Mouse (Mus musculus) retina, postnatal 1 day (tissue): ENCODE measurements at regions not wholly inside any gene's neighbourhood (a gene's known extent, or its start where the extent isn't known, plus 50 kb on each side); places are given as distances from the start of the nearest gene placed in this dataset.
A peak's percentile ranks its signal among the peaks of the same experiment; 100 is the strongest.

ENCODE experiments used
- DNase-seq: peaks from one replicate; pipeline ENCODE4 v3.0.0-alpha.2; 2012

DNA sequence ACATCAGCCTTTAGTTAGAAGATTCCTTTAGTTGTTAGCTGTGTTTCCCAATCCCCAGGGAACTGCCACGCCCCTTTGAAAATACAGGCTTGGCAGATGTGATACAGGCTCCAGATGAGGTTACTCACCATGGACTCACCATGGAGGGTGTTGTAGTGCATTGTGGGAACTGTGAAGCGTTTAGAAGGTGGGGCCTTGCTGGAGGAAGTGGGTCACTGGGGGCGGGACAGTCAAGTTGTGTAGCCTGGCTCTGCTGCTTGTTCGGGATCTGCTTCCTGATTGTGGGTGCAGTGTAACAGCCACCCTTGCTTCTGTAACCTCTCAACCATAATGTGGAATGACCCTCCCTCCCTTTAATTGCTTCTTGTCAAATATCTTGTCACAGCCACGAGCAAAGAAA is 287.7 kb downstream of the Cdh26 start:
- DNase-seq, result peak; percentile 28

DNA sequence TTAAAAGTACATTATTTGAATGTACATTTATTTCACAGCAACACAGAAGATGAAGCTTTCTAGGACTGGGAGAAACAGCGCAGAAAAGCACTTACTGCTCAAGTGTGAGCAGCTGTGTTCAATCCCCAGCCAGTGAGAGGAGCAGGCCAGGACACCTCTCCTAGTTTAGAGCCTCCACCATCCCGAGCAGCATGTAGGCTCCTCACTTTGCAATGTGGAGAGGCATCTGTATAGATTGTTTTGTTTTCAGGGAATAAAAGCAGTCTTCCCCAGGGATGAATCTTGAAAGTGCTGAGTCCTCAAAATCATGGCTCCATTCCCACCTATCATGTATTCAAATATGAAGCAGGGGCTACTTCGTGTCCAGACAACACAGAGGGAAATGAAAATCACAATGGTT is 293.1 kb downstream of the Cdh26 start:
- DNase-seq, result no peak

DNA sequence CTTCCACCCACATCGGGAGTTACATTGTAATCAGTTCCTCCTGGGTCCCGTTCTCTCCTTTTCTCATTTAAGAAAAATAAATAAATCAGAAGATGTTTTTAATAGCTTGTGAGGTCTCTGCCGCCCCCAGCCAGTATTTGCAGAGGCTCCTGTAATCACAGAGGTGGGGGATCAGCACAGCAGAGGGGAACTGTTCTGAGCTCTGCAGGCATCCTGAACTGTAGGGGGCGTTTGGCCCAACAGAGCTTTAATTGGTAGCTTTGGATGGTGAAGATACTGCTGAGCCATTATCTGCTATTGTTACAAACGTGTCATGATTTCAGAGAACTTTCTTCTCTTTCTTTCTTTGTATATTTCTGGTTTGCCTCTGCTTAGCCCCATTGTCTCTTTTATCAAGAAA is 293.9 kb downstream of the Cdh26 start:
- no peak for DNase-seq

DNA sequence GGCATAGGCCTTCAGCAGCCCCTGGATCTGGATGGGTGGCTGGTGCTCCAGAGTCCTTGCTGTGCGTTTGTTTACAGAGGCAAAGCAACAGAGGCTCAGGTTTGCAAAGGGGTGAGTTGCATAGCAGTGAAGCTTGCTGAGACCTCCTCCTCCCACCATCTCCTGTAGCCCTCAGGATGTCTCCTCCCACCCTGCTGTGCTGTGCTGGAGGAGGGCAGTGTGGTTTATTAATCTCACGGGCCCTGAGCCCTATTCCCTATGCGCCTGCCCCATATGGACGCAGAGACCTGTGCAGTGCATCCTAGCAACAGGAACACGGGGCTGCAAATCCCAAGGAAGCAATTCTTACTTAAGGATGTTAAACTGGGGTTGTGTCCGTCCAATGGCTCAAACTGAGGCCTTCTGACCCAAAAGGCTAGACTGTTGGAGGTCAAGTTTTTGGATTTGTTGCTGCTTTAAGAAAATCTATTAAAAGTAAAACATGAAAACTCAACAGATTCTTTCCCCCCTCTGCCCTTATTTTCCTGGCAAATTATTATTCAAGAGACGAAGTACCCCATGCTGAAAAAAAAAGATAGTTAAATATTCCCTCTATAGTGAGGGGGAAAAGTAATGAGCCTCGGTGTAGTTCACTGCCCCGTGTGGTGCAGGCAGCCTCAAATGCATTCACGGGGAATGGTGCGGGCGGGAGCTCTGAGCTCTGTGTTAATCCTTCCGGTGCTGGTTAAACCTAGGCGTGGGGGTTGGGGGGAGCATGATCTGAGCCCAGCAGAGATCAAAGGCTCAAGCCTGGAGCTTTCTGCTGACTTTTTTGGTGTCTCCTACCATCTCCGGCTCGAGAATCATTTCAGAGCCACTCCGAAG is 297.8 kb downstream of the Cdh26 start:
- DNase-seq, result peak; percentile 67

DNA sequence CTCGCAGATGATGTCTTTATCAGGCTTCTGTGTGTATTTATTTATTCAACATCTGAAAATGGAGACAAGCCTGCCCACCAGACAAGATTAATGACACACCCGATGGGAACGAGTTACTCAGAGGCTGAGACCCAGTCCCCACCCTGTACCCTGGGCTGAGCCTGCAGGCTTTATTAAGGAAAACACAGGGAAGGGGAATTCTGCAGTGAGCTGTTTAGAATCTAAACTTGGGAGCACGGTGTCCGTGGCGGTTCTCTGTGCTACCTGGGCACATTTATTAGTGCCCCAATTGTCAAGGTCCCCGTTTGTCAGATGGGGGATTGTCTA is 298.4 kb downstream of the Cdh26 start:
- no peak for DNase-seq

DNA sequence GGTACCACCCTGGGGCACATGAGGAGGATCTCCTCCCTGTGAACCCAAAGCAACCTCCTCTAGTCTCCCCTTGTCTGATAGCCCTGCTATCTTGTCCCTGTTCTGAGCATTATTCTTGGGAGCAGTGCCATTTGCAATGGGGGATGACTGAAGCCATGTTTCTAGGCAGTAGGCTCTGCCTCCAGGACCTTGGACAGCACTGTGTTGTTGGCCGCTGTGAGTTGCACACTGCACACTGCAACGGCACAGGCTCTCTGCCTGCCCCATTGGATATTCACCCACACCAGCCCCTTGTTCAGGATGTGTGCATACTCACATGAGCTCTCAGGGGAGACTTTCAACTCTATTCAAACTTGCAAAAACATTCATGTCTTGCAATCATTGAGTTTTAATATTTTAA is 304.8 kb downstream of the Cdh26 start:
- peak; percentile 53 for DNase-seq

DNA sequence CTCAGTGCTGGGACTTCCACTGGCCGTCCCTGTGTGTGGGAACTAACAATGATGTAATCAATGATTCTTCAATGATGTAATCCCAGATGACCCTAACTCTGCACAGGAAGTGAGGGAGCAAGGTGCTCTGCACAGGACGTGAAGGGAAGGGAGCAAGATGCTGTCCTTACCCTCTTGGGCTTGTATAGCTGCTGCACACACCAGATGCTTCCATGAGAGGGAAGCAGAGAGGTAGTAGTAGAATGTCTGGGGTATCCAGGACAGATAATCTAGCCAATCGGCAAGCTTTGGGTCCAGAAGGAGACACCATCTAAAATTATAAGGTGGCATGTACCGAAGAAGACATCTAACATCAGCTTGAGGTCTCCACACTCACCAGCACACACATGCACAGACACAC is 314.3 kb downstream of the Cdh26 start:
- DNase-seq, result no peak

DNA sequence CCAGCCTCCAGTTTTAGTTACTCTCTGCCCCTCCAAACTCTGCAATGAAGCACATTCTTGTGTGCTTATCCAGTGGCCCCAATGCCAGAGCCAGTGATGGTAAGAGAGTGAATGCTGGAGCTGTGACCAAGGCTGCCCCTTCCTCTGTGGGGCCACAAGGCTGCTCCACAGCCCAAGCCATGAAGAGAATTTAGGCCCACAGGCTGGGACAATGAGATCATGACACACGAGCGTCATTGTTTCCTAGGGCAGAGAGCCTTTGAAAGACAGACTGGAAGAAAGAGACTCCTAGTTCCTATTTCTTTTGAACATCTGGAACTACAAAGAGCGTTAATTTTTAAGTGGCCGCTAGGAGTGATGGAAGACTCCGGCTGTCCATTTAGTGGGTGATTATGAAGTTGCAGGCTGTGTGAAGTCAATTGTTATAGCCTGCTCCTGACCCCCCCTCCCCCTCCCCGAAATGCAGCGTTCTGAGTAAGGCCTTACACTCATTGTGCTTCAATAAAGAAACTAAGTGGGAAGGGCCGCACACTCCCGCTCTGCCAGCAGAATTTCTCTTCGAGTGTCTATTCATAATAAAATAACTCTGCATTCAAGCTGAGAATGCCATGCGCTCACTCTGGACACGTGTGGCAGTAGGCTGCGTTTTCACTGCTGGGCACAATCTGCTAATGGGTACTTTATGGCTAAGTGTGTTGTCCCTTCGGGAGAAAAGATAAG is 315.1 kb downstream of the Cdh26 start:
- DNase-seq, result peak; percentile 26

DNA sequence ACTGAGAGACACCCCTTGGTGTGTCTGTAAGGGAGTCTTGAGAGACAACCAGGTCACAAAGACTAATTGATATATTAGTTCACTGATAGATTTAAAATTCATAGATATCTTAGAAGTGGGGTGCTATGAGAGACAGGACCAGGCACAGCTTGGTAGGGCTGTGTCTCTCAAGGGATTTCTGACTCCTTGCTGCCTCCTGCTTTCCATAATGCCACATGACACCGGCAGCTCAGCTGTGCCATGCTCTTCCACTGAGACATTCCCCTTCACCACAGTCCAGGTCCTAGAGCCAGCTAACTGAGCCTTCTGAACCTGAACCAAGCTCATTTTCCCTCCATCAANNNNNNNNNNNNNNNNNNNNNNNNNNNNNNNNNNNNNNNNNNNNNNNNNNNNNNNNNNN is 320.9 kb downstream of the Cdh26 start:
- no peak for DNase-seq

DNA sequence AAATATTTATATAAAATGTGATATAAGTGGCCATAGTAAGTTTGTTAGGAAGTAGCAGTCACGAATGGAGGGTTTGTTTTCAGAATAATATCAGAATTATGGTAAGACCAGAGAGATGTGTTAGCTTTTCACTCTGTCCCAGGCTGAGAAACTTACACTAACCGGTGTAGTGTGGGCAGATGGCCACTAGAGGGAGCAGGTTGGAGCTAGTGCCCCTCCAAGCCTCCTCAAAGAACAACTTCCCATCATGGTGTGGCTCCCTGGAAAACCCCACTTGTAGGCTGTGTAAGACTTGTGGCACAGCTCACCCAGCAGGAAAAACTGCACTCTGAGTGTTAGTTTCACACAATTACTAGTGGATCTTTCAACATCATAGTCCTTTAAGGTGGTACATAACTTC is 328.0 kb downstream of the Cdh26 start:
- peak; percentile 71 for DNase-seq

DNA sequence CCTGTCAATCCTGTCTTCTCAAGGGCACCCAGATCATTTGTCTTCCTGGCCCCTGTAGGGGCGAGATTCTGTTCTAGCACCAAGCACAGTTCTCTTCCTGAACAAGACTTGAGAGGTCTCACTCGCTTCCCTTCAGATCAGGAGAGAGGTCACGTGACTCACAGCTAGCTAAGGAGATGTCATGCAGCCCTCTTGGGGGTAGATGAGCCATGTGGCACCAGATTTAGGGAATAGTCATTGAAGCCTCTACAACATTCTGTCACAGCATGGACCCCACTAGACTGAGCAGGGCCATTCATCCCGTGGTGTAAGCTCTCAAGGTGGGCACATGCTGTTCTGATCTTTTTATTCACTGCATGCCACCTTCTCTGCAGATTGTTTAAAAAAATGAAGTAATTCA is 338.2 kb downstream of the Cdh26 start:
- DNase-seq, result no peak

DNA sequence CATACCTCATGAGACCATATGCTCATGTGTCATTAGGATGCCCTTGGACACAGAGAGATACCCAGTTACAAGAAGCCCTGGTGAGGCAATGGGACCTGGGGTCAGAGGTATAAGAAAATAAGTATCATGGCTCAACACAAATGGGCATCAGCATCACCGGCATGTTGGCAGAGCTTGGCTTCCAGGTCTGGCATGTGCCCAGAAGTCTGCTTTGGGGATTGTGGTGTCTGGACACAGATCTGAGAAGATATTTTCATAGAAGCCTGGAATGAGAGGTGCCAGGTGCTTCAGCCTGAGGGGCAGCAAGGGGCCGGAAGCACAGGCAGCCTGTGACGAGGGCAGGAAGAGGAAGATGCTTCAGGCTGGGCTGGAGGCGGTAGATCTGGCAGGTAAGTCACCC is 338.7 kb downstream of the Cdh26 start:
- DNase-seq, result no peak

DNA sequence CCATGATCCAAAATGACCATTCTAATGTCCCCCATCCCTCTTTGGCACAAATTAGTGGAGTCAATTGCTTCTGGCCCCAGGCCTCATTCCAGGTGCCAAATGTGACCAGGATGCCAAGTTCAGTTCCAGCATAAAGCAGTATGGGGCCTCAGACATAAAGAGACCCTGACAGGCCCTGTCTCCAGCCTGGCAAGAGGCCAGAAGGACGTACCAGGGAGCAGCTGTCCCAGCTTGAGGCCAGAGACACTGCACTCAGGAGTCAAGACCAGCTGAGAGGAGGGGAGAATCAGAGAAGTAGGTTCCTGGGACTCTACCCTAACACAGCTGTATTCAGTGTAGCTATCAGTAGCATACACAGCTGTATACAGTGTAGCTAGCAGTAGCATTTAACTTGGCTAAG is 341.1 kb downstream of the Cdh26 start:
- peak; percentile 64 for DNase-seq

DNA sequence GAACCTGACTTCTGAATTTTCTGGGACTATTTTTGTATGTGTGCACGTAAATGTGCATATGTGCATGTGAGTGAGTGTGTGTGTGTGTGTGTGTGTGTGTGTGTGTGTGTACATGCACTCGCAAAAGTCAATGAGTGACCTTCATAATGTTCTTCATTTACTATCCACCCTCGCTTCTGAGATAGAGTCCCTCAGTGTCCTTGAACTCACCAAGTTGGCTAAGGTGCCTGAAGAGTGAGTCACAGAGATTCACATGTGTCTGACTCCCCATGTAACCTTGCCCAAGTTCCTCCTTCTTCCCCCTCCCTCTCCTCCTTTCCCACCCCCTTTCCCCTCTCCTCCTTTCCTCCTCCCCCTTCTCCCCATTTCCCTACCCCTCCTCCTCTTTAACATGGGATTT is 341.6 kb downstream of the Cdh26 start:
- DNase-seq, result no peak

DNA sequence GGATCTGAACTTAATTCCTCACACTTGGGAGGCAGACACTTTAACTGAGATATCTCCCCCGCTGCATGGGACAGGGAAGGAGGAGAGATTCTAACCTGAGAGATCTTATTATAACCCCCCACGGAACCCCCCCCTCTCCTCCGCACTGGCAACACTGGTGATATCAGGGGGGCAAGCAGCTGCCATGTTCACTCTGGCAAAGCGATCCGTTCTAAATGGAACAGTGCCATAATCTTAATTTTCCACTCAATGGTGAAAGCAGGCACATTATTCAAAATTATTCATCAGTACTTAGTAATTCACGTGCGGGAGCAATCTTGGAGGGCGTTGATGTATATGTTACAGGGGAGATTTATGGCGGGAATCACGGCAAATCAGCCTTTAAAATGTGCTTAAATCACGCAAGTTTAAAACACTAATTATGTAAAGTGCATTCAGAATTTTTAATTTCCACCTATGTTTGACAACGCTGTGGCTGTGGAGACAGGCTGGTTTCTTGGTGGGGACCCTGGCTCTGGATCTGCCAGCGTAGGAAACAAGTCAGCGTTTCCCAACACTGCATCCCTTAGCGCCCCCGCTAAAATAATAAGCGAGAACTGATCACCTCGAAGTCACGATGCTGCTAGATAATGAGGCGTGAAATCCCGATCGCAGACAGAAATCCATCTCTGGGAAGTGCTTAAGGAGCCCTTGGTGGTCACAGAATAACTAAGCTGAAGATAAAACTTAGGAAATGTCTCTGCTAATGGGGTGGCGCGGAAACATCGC is 354.7 kb downstream of the Cdh26 start:
- DNase-seq, result peak; percentile 30

DNA sequence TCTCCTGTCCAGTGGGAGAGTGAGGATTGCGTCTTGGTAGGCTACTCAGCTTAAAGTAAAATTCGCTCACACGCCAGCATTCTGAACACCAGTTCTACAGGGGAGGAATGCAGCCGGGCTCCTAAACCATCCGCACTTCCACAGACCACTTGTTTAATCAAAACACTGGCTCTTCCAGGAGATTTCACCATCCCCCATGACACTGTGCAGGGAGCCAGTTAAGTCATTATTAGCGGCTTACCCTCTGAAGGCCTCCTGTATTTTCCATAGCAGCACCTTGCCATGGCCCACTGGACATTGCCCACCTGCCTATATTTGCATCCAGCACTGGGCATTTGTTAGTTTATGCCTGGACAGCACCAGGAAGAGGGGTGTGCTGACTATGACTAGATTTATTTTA is 355.5 kb downstream of the Cdh26 start:
- DNase-seq, result no peak

DNA sequence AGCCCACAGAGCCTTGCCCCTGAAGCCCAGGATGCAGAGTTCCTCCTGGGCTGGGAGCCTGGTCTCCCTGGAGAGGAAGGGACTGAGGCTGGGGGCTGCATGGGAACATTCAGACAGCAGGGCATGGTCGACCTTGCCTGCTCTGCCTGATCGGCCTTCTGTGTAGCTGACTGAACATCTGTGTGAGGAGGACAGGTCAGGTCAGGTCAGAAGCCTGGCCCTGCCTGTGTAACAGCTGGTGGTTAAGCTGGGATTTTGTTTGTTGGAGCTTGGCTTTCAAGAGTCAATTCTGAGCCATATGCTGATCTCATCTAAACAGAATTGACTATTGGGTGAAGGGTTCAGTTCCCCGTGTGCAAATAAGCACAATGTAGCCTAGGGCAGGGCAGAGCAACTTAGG is 365.5 kb downstream of the Cdh26 start:
- peak; percentile 40 for DNase-seq

DNA sequence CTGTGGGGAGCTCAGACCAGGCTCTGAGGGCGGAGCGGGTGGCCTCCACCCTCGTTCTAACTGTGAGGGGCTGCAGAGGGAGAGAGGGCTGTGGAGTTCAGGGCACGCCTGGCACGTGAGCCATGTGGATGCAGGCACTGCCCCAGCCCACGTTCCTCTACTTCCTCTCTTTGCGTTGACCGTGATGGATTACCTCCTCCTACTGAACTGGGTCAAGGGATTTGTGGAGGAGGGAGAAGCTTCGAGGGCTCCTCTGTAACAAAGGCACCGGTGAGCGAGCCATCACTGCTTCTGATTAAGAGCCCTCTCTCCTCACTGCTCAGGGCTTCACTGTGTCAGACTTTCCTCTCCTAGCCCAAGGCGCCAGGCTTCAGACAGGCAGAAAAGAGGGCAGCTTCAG is 371.1 kb downstream of the Cdh26 start:
- peak; percentile 52 for DNase-seq

DNA sequence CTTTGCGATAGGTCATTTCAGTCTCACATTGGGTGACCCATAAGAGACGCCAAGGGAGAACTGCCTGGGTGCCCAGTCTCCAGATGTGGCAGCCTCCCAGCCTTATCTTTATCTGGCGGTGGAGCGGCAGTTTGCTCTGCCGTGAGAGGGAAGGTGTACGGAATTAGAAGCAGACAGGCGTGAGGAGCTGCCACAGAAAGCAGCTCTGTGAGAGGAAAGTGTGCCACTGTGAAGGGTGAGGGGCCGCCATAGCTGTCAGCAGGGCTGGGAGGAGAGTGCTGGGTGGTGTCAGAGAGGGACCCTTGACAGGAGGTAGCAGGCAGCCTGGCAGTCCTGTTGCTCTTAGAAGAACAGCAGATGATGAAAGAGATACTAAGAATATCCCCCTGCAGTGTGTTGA is 375.0 kb downstream of the Cdh26 start:
- no peak for DNase-seq

DNA sequence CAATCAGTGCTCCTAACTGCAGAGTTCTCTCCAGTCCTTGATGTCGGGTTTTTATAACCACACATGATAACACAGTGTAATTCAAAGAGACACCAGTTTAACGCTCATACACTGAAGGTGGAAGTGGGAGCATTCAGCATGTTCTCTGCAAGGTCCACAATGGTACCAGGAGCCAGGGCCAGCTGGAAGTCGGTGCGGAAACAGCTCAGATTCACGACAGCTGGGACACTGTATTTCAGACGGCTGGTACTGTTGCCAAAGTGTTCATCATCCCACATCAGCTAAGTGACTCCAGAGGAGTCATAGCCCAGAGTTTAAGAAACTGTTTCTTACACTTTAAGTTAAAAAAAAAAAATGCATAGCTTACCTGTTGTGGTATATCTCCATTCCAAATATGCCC is 391.2 kb downstream of the Cdh26 start:
- no peak for DNase-seq

DNA sequence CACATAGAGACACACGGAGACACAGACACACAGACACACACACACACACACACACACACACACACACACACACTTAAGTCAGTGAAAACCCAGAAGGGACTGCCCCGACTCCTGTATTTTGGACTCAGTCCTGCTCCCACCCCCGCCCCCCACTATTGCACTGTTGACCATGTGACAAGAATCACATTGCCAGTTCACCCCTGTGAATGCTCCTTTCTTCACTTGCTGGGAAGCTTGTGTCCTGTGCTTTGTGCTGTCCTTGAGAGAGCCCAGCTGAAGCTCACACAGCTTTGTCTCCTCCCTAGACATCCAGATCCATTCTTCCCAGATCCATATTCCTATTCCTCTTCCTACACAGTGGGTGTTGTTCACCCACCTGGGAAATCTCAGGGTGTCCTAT is 400.0 kb downstream of the Cdh26 start:
- DNase-seq, result no peak

DNA sequence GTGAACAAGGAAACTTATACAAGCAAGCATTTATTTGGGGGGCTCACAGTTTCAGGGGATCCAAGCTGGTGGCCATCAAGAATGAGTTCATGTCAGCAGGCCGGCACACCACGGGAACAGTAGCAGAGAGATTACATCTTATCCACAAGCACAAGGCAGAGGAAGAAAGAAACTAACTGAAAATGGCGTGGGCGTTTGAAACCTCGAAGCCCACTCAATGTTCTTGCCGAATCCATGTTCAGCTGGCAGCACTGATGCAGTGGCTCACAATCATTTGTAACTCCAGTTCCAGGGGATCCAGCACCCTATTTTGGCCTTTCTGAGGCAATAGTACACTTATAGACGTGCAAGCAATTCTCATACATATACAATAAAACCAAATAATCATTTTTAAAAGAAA is 404.7 kb downstream of the Cdh26 start:
- no peak for DNase-seq

DNA sequence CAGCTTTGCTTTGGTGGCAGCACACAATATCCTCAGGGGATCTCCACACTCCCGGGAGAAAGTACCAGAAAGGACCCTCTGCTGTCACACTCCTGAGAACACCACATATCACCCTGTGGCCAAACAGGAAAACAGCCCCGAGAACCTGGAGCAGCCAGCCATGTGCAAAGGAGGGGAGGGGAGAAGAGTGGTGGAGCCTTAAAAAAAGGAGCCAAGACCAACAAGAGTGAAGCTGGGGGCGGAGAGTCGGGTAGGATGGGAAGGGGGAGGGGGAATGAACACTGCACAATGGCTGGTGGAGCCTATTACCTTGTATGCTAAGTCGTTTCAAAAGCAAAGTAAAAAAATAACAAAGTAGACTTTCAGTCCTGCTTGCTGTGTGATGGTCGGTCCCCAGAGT is 408.2 kb downstream of the Cdh26 start:
- DNase-seq, result peak; percentile 15

DNA sequence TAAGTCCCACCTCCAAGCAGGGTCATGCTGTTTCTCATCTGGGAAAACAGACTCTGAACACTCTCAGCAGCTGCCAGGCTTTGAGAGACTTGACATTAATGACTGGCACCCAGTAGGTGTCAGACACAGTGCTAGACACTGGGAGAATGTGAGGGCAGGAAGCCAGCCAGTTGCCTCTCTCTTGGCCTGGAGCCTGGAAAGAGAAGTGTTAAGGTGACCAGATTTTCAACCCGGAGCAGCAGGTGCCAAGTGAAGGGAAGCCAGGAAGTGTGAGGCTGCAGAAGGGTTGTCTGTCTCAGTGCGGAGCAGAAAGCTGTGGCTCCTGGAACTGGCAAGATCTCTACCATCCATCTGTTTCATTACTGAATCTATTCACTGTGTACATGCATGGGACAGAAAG is 410.6 kb downstream of the Cdh26 start:
- no peak for DNase-seq
